Mouse (Mus musculus): ENCODE results near the gene Npff. TPM values are rescaled to one million over a fixed set of nuclear protein-coding genes. Genes with fewer than 3 reads are reported as not detected.

Gene Npff
- polyA plus RNA-seq, 1 experiment from 2014 or later: 13.9 TPM

- 92% methylated on average over 4 of the region's 4 CpGs for WGBS
- Histone ChIP-seq H3K4me1 (peaks cover 6% of the 10 kb centered on the region; the same call in 1 of the 2 replicates), H3K9me3 (replicated peaks) (no peaks in the 10 kb centered on the region), H3K36me3 (peaks cover 52% of the 10 kb centered on the region), H3K4me3 (replicated peaks) (no peak overlapping the region), H3K9ac (replicated peaks) (no peak overlapping the region), H3K4me2 (no peak overlapping the region), H3K27me3 (replicated peaks) (no peaks in the 10 kb centered on the region), H3K27ac (replicated peaks) (no peak overlapping the region)
- ATAC-seq (ENCODE audit: low FRiP score): no peak
Measured at GRCm38 (mm10) chr15:102544801-102545200, 20.1 kb upstream of the Npff start.

GRCm38 (mm10) chr15:102533926-102534325, 9.2 kb upstream of the Npff start:
- Histone ChIP-seq H3K9me3 (replicated peaks) (no peaks in the 10 kb centered on the region), H3K4me1 (no peaks in the 10 kb centered on the region), H3K36me3 (peaks cover 68% of the 10 kb centered on the region), H3K4me2 (no peak overlapping the region), H3K4me3 (replicated peaks) (no peak overlapping the region), H3K27me3 (replicated peaks) (no peaks in the 10 kb centered on the region), H3K9ac (replicated peaks) (no peak overlapping the region), H3K27ac (replicated peaks) (no peak overlapping the region)
- ATAC-seq (ENCODE audit: low FRiP score): no peak
- WGBS: 94% methylated on average over 7 of the region's 7 CpGs

- H3K4me2 ChIP-seq: no peak overlapping the region
- H3K9me3 ChIP-seq (replicated peaks): no peaks in the 10 kb centered on the region
- H3K27me3 ChIP-seq (replicated peaks): no peaks in the 10 kb centered on the region
- H3K4me1 ChIP-seq: no peaks in the 10 kb centered on the region
- no peak for ATAC-seq (ENCODE audit: low FRiP score)
- no peak overlapping the region for H3K27ac ChIP-seq (replicated peaks)
- 88% methylated on average over 3 of the region's 3 CpGs for WGBS
- peaks cover 77% of the 10 kb centered on the region for H3K36me3 ChIP-seq
- no peak overlapping the region for H3K9ac ChIP-seq (replicated peaks)
- no peak overlapping the region for H3K4me3 ChIP-seq (replicated peaks)
Measured at GRCm38 (mm10) chr15:102532106-102532900, 7.6 kb upstream of the Npff start.

- Histone ChIP-seq H3K4me2 (no peak overlapping the region), H3K36me3 (peaks cover 73% of the 10 kb centered on the region), H3K9ac (replicated peaks) (no peak overlapping the region), H3K4me1 (no peaks in the 10 kb centered on the region), H3K27ac (replicated peaks) (no peak overlapping the region), H3K27me3 (replicated peaks) (no peaks in the 10 kb centered on the region), H3K4me3 (replicated peaks) (no peak overlapping the region), H3K9me3 (replicated peaks) (no peaks in the 10 kb centered on the region)
- 84% methylated on average over 4 of the region's 4 CpGs for WGBS
- no peak for ATAC-seq (ENCODE audit: low FRiP score)
Measured at GRCm38 (mm10) chr15:102531586-102531985, 6.8 kb upstream of the Npff start.

GRCm38 (mm10) chr15:102530566-102530965, 5.8 kb upstream of the Npff start:
- WGBS: 91% methylated on average over 4 of the region's 4 CpGs
- Histone ChIP-seq H3K4me2 (no peak overlapping the region), H3K9ac (replicated peaks) (no peak overlapping the region), H3K27ac (replicated peaks) (no peak overlapping the region), H3K9me3 (replicated peaks) (no peaks in the 10 kb centered on the region), H3K36me3 (peaks cover 63% of the 10 kb centered on the region), H3K27me3 (replicated peaks) (no peaks in the 10 kb centered on the region), H3K4me1 (no peaks in the 10 kb centered on the region), H3K4me3 (replicated peaks) (no peak overlapping the region)
- ATAC-seq (ENCODE audit: low FRiP score): no peak

- Histone ChIP-seq H3K4me1 (peaks cover 20% of the 10 kb centered on the region), H3K27me3 (replicated peaks) (no peaks in the 10 kb centered on the region), H3K9me3 (replicated peaks) (no peaks in the 10 kb centered on the region), H3K27ac (replicated peaks) (no peak overlapping the region), H3K4me3 (replicated peaks) (no peak overlapping the region), H3K36me3 (peaks cover 59% of the 10 kb centered on the region), H3K4me2 (no peak overlapping the region), H3K9ac (replicated peaks) (no peak overlapping the region)
- 95% methylated on average over 1 of the region's 1 CpGs for WGBS
- no peak for ATAC-seq (ENCODE audit: low FRiP score)
Measured at GRCm38 (mm10) chr15:102528396-102528795, 3.7 kb upstream of the Npff start.

- peaks cover 20% of the 10 kb centered on the region for H3K4me1 ChIP-seq
- no peak overlapping the region for H3K4me2 ChIP-seq
- no peak overlapping the region for H3K4me3 ChIP-seq (replicated peaks)
- no peaks in the 10 kb centered on the region for H3K27me3 ChIP-seq (replicated peaks)
- 79% methylated on average over 3 of the region's 3 CpGs for WGBS
- no peak for ATAC-seq (ENCODE audit: low FRiP score)
- H3K9me3 ChIP-seq (replicated peaks): no peaks in the 10 kb centered on the region
- H3K9ac ChIP-seq (replicated peaks): no peak overlapping the region
- peaks cover 55% of the 10 kb centered on the region for H3K36me3 ChIP-seq
- no peak overlapping the region for H3K27ac ChIP-seq (replicated peaks)
Measured at GRCm38 (mm10) chr15:102527936-102528335, 3.2 kb upstream of the Npff start.

- H3K9ac ChIP-seq (replicated peaks): no peak overlapping the region
- peaks cover 20% of the 10 kb centered on the region for H3K4me1 ChIP-seq
- no peak overlapping the region for H3K4me3 ChIP-seq (replicated peaks)
- H3K9me3 ChIP-seq (replicated peaks): no peaks in the 10 kb centered on the region
- H3K27me3 ChIP-seq (replicated peaks): no peaks in the 10 kb centered on the region
- no peak for ATAC-seq (ENCODE audit: low FRiP score)
- no peak overlapping the region for H3K27ac ChIP-seq (replicated peaks)
- WGBS: 86% methylated on average over 6 of the region's 6 CpGs
- peaks cover 56% of the 10 kb centered on the region for H3K36me3 ChIP-seq
- H3K4me2 ChIP-seq: no peak overlapping the region
Measured at GRCm38 (mm10) chr15:102526111-102527002, 1.6 kb upstream of the Npff start.

- WGBS: 88% methylated on average over 4 of the region's 4 CpGs
- Histone ChIP-seq H3K36me3 (peaks cover 23% of the 10 kb centered on the region), H3K27ac (replicated peaks) (no peak overlapping the region), H3K4me1 (peaks cover 40% of the 10 kb centered on the region), H3K9ac (replicated peaks) (no peak overlapping the region), H3K4me2 (no peak overlapping the region), H3K27me3 (replicated peaks) (no peaks in the 10 kb centered on the region), H3K9me3 (replicated peaks) (no peaks in the 10 kb centered on the region), H3K4me3 (replicated peaks) (no peak overlapping the region)
- ATAC-seq (ENCODE audit: low FRiP score): no peak
Measured at GRCm38 (mm10) chr15:102521480-102521879, 3.3 kb downstream of the Npff start.

- H3K4me3 ChIP-seq (replicated peaks): no peak overlapping the region
- H3K4me2 ChIP-seq: no peak overlapping the region
- ATAC-seq (ENCODE audit: low FRiP score): no peak
- no peak overlapping the region for H3K9ac ChIP-seq (replicated peaks)
- WGBS: 94% methylated on average over 4 of the region's 4 CpGs
- H3K27me3 ChIP-seq (replicated peaks): no peaks in the 10 kb centered on the region
- peaks cover 47% of the 10 kb centered on the region for H3K4me1 ChIP-seq
- no peak overlapping the region for H3K27ac ChIP-seq (replicated peaks)
- H3K9me3 ChIP-seq (replicated peaks): no peaks in the 10 kb centered on the region
- H3K36me3 ChIP-seq: peaks cover 23% of the 10 kb centered on the region
Measured at GRCm38 (mm10) chr15:102520416-102520815, 4.3 kb downstream of the Npff start.

- Histone ChIP-seq H3K4me1 (peaks cover 47% of the 10 kb centered on the region), H3K27ac (replicated peaks) (peak overlapping the region; percentile 100), H3K4me3 (replicated peaks) (peak overlapping the region; percentile 66), H3K4me2 (peak overlapping the region; percentile 78), H3K9ac (replicated peaks) (peak overlapping the region; percentile 76), H3K9me3 (replicated peaks) (no peaks in the 10 kb centered on the region), H3K27me3 (replicated peaks) (no peaks in the 10 kb centered on the region), H3K36me3 (peaks cover 23% of the 10 kb centered on the region)
- 56% methylated on average over 17 of the region's 17 CpGs for WGBS
- ATAC-seq (ENCODE audit: low FRiP score): no peak
Measured at GRCm38 (mm10) chr15:102519211-102520141, 5.3 kb downstream of the Npff start.

Measured in neural tube, embryonic 15.5 days (tissue).